Mouse (Mus musculus) cerebellum, adult 2 months (tissue): ENCODE results near the gene Sema4f. TPM values are rescaled to one million over a fixed set of nuclear protein-coding genes. Genes with fewer than 3 reads are reported as not detected.

Experiments
- DNase-seq, 2 experiments: peaks; one replicate each; pipeline ENCODE4 v3.0.0; 2021
- H3K27ac ChIP-seq: fragments of 200-500 bp; 2 replicates; pipeline ENCODE4 v1.5.1; 2012; ENCODE audit warnings: low read length, control low read depth, inconsistent platforms; ENCODE audit not compliant: insufficient read depth
- H3K27me3 ChIP-seq: fragments of 200-500 bp; 2 replicates; pipeline ENCODE4 v1.6.1; 2012; ENCODE audit warnings: inconsistent platforms, mild to moderate bottlenecking, low read length, moderate library complexity; ENCODE audit not compliant: control insufficient read depth, insufficient read depth
- H3K4me1 ChIP-seq: fragments of 200-500 bp; 2 replicates; pipeline ENCODE4 v1.6.1; 2011; ENCODE audit warnings: low read length; ENCODE audit not compliant: control insufficient read depth, insufficient read depth
- H3K4me3 ChIP-seq: fragments of 200-500 bp; replicated peaks from 2 replicates; pipeline ENCODE3; 2011; ENCODE audit warnings: mild to moderate bottlenecking, low read depth, low read length, control low read depth; ENCODE audit not compliant: insufficient read depth
- CTCF ChIP-seq: fragments of 200-500 bp; IDR thresholded peaks from 2 replicates; pipeline ENCODE4 v1.5.1; 2011; ENCODE audit warnings: low read depth, mild to moderate bottlenecking, control low read depth, low read length, moderate library complexity, borderline replicate concordance; ENCODE audit not compliant: insufficient read depth
- POLR2A ChIP-seq: fragments of 200-500 bp; IDR thresholded peaks from 2 replicates; pipeline ENCODE4 v1.6.1; 2011; ENCODE audit warnings: low read length, control low read depth, borderline replicate concordance; ENCODE audit not compliant: insufficient read depth
- WGBS: fragments of 180-500 bp; shearing (Covaris S2); methylation state at CpG from one replicate; pipeline ENCODE4 v1.1.7; 2018; 5-methylcytosine and 5-hydroxymethylcytosine counted together
- polyA plus RNA-seq: library from polyadenylated mRNA; depleted of rRNA; stranded (reverse); fragments of >200 nt; gene quantifications from 2 replicates; pipeline ENCODE4 v1.2.3, GENCODE M21; 2012; rRNA removed

The Sema4f gene
- 44.7 and 52.5 TPM in 2 replicates for polyA plus RNA-seq

DNA sequence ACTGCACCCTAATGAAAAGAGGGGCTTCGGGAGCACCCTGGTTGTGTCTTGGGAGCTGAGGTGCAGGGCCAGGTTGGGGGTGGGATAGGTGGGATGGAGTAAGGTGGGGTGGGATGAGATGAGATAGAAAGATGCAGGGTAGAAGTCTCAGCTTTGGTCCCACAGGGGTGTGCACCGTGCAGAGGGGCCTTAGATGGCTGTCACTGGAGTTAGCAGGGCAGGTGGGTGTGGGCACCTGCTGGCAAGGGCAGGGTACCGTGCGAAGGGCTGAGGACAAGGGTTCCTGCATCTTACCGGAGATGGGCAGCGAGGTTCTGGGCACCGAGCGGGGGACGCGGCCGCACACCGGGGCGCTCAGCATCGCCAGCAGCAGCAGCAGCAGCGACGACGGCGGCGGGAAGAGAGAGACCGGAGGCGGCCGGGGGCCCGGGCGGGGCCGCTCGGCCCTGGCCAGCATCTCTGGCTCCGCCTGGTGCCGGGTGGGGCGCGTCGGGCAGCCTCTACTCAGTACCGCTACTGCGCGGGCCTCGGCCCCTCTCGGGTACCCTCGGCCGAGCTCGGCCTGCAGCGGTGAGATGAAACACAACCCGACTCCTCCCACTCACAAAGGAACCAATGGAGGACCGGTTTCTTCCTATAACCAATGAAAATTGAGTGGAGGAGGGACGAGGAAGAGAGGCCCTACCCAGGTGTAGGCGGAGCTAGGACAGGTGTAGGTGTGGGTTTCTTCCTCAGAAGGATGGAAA is at the start of gene Sema4f:
Sema4f (minus strand) TSS at position 603 of the 746 bp plus-strand sequence.
- peak; percentile 83 for TF ChIP-seq POLR2A
- TF ChIP-seq CTCF = no peak
- 2% methylated on average over 44 of the region's 44 CpGs for WGBS
- peak; percentile 85 to 94 for DNase-seq
- Histone ChIP-seq H3K27ac (peak within 1 kb of the TSS; percentile 86), H3K4me1 (peaks cover 25% of the 10 kb centered on the region), H3K4me3 (peak within 1 kb of the TSS; percentile 98), H3K27me3 (no peaks in the 10 kb centered on the region)

DNA sequence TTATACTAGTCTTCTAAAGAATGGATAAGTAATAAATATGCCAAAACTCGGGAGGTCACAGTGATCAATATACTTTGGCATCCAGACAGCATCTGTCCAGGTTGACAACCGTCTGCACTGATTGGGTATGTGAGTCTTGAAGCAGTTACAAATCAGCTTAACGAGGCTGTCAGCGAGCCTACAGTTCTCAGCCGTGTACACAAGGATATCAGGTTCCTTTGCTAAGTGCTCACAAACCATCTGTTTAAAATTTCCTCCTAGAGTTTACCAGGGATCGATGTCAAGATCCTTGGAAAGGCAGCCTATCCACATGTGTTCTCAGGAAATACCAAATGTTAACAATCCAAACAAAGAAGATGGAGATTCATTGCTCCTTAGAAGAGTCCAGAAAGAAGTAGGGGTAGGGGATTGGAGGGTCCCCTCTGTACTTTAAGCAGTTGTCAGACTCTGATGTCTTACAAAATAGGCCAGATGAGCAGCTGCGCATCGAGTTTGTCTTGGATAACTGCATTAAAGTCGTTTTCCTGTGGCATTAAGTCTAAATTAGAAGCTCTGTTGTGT is 47.9 kb upstream of the Sema4f start:
- DNase-seq = no peak
- H3K4me3 ChIP-seq = no peak overlapping the region
- no peaks in the 10 kb centered on the region for H3K4me1 ChIP-seq
- no peak overlapping the region for H3K27ac ChIP-seq
- no peak for TF ChIP-seq CTCF
- TF ChIP-seq POLR2A = no peak
- H3K27me3 ChIP-seq = no peaks in the 10 kb centered on the region
- 51% methylated on average over 9 of the region's 9 CpGs for WGBS

- H3K27me3 ChIP-seq = no peaks in the 10 kb centered on the region
- peak; percentile 70 to 71 for DNase-seq
- no peak overlapping the region for H3K4me3 ChIP-seq
- H3K27ac ChIP-seq = no peak overlapping the region
- TF ChIP-seq POLR2A (no peak), CTCF (peak; percentile 87)
- H3K4me1 ChIP-seq = no peaks in the 10 kb centered on the region
- 5% methylated on average over 5 of the region's 5 CpGs for WGBS
These were observed 31.5 kb upstream of the Sema4f start for GRCm38 (mm10) chr6:82971031-82971430.

GRCm38 (mm10) chr6:82969249-82970084 is 29.9 kb upstream of the Sema4f start:
- Histone ChIP-seq H3K27me3 (no peaks in the 10 kb centered on the region), H3K4me3 (no peak overlapping the region), H3K4me1 (no peaks in the 10 kb centered on the region), H3K27ac (no peak overlapping the region)
- TF ChIP-seq CTCF (no peak), POLR2A (no peak)
- no peak for DNase-seq
- WGBS = 88% methylated on average over 6 of the region's 6 CpGs

DNA sequence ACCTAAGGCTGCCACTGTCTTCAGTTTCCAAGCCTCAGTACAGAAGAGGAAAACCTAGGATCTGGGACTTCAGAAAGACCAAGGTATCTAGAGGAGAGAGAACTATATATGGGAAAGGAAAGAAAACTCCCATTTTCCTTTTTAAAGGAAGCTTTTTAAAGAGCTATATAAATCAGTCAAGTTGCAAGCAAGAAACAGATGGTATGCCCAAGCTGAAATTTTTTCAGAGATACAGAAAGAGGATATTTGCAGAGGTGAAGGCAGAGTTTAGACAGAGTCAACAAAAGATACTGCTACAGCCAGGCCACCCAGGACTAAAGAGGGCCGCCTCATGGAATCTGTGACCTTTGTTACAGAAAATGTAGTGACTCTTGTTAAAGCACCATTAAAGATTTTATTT is 22.1 kb upstream of the Sema4f start:
- Histone ChIP-seq H3K4me3 (no peak overlapping the region), H3K4me1 (no peaks in the 10 kb centered on the region), H3K27ac (no peak overlapping the region), H3K27me3 (no peaks in the 10 kb centered on the region)
- no peak for DNase-seq
- TF ChIP-seq CTCF (no peak), POLR2A (no peak)
- 93% methylated on average over 1 of the region's 1 CpGs for WGBS

GRCm38 (mm10) chr6:82956553-82957251 is 17.1 kb upstream of the Sema4f start:
- H3K27ac ChIP-seq = no peak overlapping the region
- H3K4me1 ChIP-seq = no peaks in the 10 kb centered on the region
- 77% methylated on average over 4 of the region's 4 CpGs for WGBS
- TF ChIP-seq CTCF (no peak), POLR2A (no peak)
- no peak for DNase-seq
- no peaks in the 10 kb centered on the region for H3K27me3 ChIP-seq
- no peak overlapping the region for H3K4me3 ChIP-seq

GRCm38 (mm10) chr6:82946651-82947050 is 7.1 kb upstream of the Sema4f start, which contains the start of gene M1ap:
M1ap (plus strand) TSS chr6:82946902.
- Histone ChIP-seq H3K27me3 (no peaks in the 10 kb centered on the region), H3K4me1 (no peaks in the 10 kb centered on the region), H3K4me3 (no peak within 1 kb of the TSS), H3K27ac (no peak within 1 kb of the TSS)
- 75% methylated on average over 14 of the region's 14 CpGs for WGBS
- TF ChIP-seq POLR2A = no peak
- no peak for TF ChIP-seq CTCF
- no peak for DNase-seq
